7 mouse cellular contexts compared by ENCODE assay signal in genomic region chr1:135132473-135132872, GRCm38 (mm10). TPM values are rescaled to one million over a fixed set of nuclear protein-coding genes. Genes with fewer than 3 reads are reported as not detected.
A peak's percentile ranks its signal among the peaks of the same experiment; 100 is the strongest.
DNase-seq lines count a peak whose midpoint lies in the region; ATAC-seq and TF ChIP-seq lines count a peak whose summit lies in the region.

Gene Ptpn7, plus strand, starts transcription at chr1:135132700.

- TF ChIP-seq CTCF in intestine, postnatal 0 days (IDR thresholded peaks at IDR 0.05; ENCODE audit: low read depth), result peak; percentile 79
- peak; percentile 85 for TF ChIP-seq CTCF in lung, embryonic 14.5 days (IDR thresholded peaks at IDR 0.05; ENCODE audit: low read depth)

- no peak within 1 kb of the TSS for H3K4me2 ChIP-seq in intestine, postnatal 0 days (replicated peaks; ENCODE audit: low read depth)
- peak within 1 kb of the TSS; percentile 8; the same call in 1 of the 2 replicates for H3K4me2 ChIP-seq in lung, embryonic 14.5 days

- peak; percentile 81 for DNase-seq in 3134 (ENCODE audit: extremely low read depth, insufficient read length, low spot score)
- DNase-seq in 3T3-L1 (ENCODE audit: low read depth, low spot score), result peak; percentile 70
- peak; percentile 78 to 88 for DNase-seq in adrenal gland, postnatal 36 days
- peak; percentile 74 for DNase-seq in lung, embryonic 14.5 days
- peak; percentile 87 to 91 for DNase-seq in spleen, adult 18-20 months

- peak; percentile 41; the same call in 1 of the 2 replicates for ATAC-seq in intestine, postnatal 0 days
- ATAC-seq in lung, embryonic 14.5 days (ENCODE audit: insufficient read depth), result no peak

- no peak within 1 kb of the TSS for H3K9ac ChIP-seq in intestine, postnatal 0 days (ENCODE audit: low read depth, low read length)
- no peak within 1 kb of the TSS for H3K9ac ChIP-seq in lung, embryonic 14.5 days

- no peaks in the 10 kb centered on the region for H3K27me3 ChIP-seq in erythroblast, embryonic 14.5 days (ENCODE audit: control insufficient read depth)
- peaks cover 8% of the 10 kb centered on the region; the same call in 1 of the 2 replicates for H3K27me3 ChIP-seq in intestine, postnatal 0 days (replicated peaks; ENCODE audit: control insufficient read depth, insufficient read depth, low read length)
- H3K27me3 ChIP-seq in lung, embryonic 14.5 days (ENCODE audit: insufficient read depth, low read length), result no peaks in the 10 kb centered on the region

- WGBS in intestine, postnatal 0 days, result 33% methylated on average over 10 of the region's 10 CpGs
- WGBS in lung, embryonic 14.5 days, result 29% methylated on average over 10 of the region's 10 CpGs

- H3K4me1 ChIP-seq in erythroblast, embryonic 14.5 days (ENCODE audit: control insufficient read depth), result peaks cover 56% of the 10 kb centered on the region
- H3K4me1 ChIP-seq in intestine, postnatal 0 days (replicated peaks; ENCODE audit: control insufficient read depth, insufficient read depth, low read length), result no peaks in the 10 kb centered on the region
- peaks cover 13% of the 10 kb centered on the region; the same call in 1 of the 2 replicates for H3K4me1 ChIP-seq in lung, embryonic 14.5 days (ENCODE audit: insufficient read depth)

- H3K4me3 ChIP-seq in erythroblast, embryonic 14.5 days (replicated peaks), result peak within 1 kb of the TSS; percentile 57
- H3K4me3 ChIP-seq in intestine, postnatal 0 days (ENCODE audit: low read depth, low read length), result no peak within 1 kb of the TSS
- no peak within 1 kb of the TSS for H3K4me3 ChIP-seq in lung, embryonic 14.5 days (ENCODE audit: low read depth, low read length)

- H3K36me3 ChIP-seq in erythroblast, embryonic 14.5 days (ENCODE audit: control insufficient read depth), result peaks cover 14% of the 10 kb centered on the region
- no peaks in the 10 kb centered on the region for H3K36me3 ChIP-seq in intestine, postnatal 0 days (ENCODE audit: control insufficient read depth, insufficient read depth)
- H3K36me3 ChIP-seq in lung, embryonic 14.5 days (ENCODE audit: insufficient read depth), result no peaks in the 10 kb centered on the region

- no peaks in the 10 kb centered on the region for H3K9me3 ChIP-seq in erythroblast, embryonic 14.5 days (ENCODE audit: control insufficient read depth, low read length)
- H3K9me3 ChIP-seq in intestine, postnatal 0 days (ENCODE audit: control insufficient read depth), result no peaks in the 10 kb centered on the region
- H3K9me3 ChIP-seq in lung, embryonic 14.5 days (ENCODE audit: low read depth, low read length), result no peaks in the 10 kb centered on the region

- H3K27ac ChIP-seq in intestine, postnatal 0 days (ENCODE audit: low read depth, low read length), result no peak within 1 kb of the TSS
- peak within 1 kb of the TSS; percentile 50; the same call in 1 of the 2 replicates for H3K27ac ChIP-seq in lung, embryonic 14.5 days (ENCODE audit: low read depth)

RNA-seq across cellular contexts. Expression of gene Ptpn7, which starts in this region (rescaled TPM):
- total RNA-seq in adrenal gland, postnatal 36 days (2021), result 1 to 10 TPM in 1 of 2 experiments, under 1 TPM in 1; 0.63 to 1.1 TPM
- 0.57 and 0.67 TPM in 2 replicates for polyA plus RNA-seq in erythroblast, embryonic 14.5 days (2012)
- polyA plus RNA-seq in intestine, postnatal 0 days (2015; fragmentation: Nextera tagmentation; extraction: Ambion mirVana), result 0.73 and 0.76 TPM in 2 replicates
- polyA plus RNA-seq in lung, embryonic 14.5 days (2014; fragmentation: Nextera tagmentation; extraction: Ambion mirVana), result 2.3 and 2.8 TPM in 2 replicates

Comparison
In these comparisons a context has a peak if more than half of its experiments do, and no peak if none do; other contexts are left out.
1. Peak in ATAC-seq in intestine, postnatal 0 days; RNA of the gene not detected or under 1 TPM.